Comparison of ENCODE assay signal across 8 mouse cellular contexts in the genomic region with DNA sequence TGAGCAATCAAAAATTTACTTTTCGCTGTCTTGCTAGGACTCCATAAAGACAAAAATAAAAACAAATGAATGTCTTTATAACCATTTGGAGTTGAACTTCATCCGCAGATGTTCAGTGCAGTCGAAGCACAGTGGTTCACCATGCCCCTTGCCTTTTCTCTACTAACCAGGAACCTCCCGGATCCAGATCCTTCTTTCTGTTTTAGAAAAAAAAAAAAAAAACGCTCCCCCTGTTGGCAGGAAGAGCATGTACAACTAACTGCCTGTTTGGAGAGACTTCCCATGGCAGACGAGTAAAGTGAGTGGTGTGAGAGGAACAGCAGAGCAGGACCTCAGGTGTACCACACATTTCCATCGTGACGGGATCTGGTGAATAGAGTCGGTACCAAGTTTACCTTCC. TPM values are rescaled to one million over a fixed set of nuclear protein-coding genes. Genes with fewer than 3 reads are reported as not detected.
DNase-seq lines count a peak whose midpoint lies in the region; ATAC-seq and TF ChIP-seq lines count a peak whose summit lies in the region.

No protein-coding gene starts in this region.

- H3K27me3 ChIP-seq in heart, postnatal 0 days (ENCODE audit: control insufficient read depth, insufficient read depth, low read length) = no peaks in the 10 kb centered on the region
- no peaks in the 10 kb centered on the region for H3K27me3 ChIP-seq in stomach, postnatal 0 days (ENCODE audit: control insufficient read depth, insufficient read depth, low read length)

- H3K27ac ChIP-seq in heart, postnatal 0 days (ENCODE audit: low read depth) = no peak overlapping the region
- H3K27ac ChIP-seq in macrophage = no peak overlapping the region
- no peak overlapping the region for H3K27ac ChIP-seq in stomach, postnatal 0 days (replicated peaks)

- peaks cover 15% of the 10 kb centered on the region for H3K4me1 ChIP-seq in heart, postnatal 0 days (ENCODE audit: control insufficient read depth, insufficient read depth)
- no peaks in the 10 kb centered on the region; the same call in 1 of the 2 replicates for H3K4me1 ChIP-seq in stomach, postnatal 0 days (replicated peaks; ENCODE audit: control insufficient read depth, insufficient read depth)

- no peaks in the 10 kb centered on the region for H3K36me3 ChIP-seq in heart, postnatal 0 days (replicated peaks; ENCODE audit: control insufficient read depth, insufficient read depth, low read length)
- H3K36me3 ChIP-seq in macrophage (ENCODE audit: inconsistent target) = no peaks in the 10 kb centered on the region
- no peaks in the 10 kb centered on the region for H3K36me3 ChIP-seq in stomach, postnatal 0 days (ENCODE audit: control insufficient read depth, insufficient read depth, low read length)

- 31% methylated on average over 9 of the region's 9 CpGs for WGBS in heart, postnatal 0 days
- 13% methylated on average over 9 of the region's 9 CpGs for WGBS in macrophage (ENCODE audit: missing documents)
- 42% methylated on average over 9 of the region's 9 CpGs for WGBS in stomach, postnatal 0 days

- peak; percentile 7 for DNase-seq in spleen, adult 12 weeks (ENCODE audit: low spot score)
- DNase-seq in spleen, adult 18-20 months = no peak
- peak; percentile 53 for DNase-seq in c-Kit-negative CD71-positive TER-119-positive erythroid progenitor cells, embryonic 14.5 days (ENCODE audit: low read depth, low spot score)
- peak; percentile 81 for DNase-seq in heart, postnatal 0 days (ENCODE audit: low spot score)
- DNase-seq in stomach, postnatal 0 days (ENCODE audit: low spot score) = no peak
- no peak for DNase-seq in layer of hippocampus, adult 9-11 months
- DNase-seq in cerebellum, adult 18-20 months = no peak

- H3K9ac ChIP-seq in heart, postnatal 0 days (replicated peaks; ENCODE audit: low read depth, low read length) = no peak overlapping the region
- H3K9ac ChIP-seq in stomach, postnatal 0 days (ENCODE audit: low read length) = no peak overlapping the region

- peak; percentile 57 for TF ChIP-seq CTCF in heart, postnatal 0 days (IDR thresholded peaks at IDR 0.05; ENCODE audit: low read depth)
- TF ChIP-seq CTCF in stomach, postnatal 0 days (IDR thresholded peaks at IDR 0.05; ENCODE audit: low read depth) = peak; percentile 74

- H3K4me2 ChIP-seq in heart, postnatal 0 days (ENCODE audit: low read depth, low read length) = peak overlapping the region; percentile 99
- peak overlapping the region; percentile 87 for H3K4me2 ChIP-seq in stomach, postnatal 0 days (replicated peaks; ENCODE audit: low read depth)

- peak overlapping the region; percentile 92 for H3K4me3 ChIP-seq in heart, postnatal 0 days (ENCODE audit: low read depth, low read length)
- H3K4me3 ChIP-seq in macrophage (ENCODE audit: inconsistent target) = peak overlapping the region; percentile 61
- H3K4me3 ChIP-seq in stomach, postnatal 0 days (ENCODE audit: low read depth, low read length) = peak overlapping the region; percentile 78

- H3K79me2 ChIP-seq in macrophage (ENCODE audit: inconsistent target) = peaks cover 55% of the 10 kb centered on the region

- no peak for ATAC-seq in heart, postnatal 0 days (ENCODE audit: insufficient read depth, low read depth)
- no peak for ATAC-seq in stomach, postnatal 0 days (ENCODE audit: low FRiP score, low TSS enrichment)

- TF ChIP-seq EP300 in heart, postnatal 0 days (IDR thresholded peaks at IDR 0.05; ENCODE audit: low read depth) = no peak
- no peak for TF ChIP-seq EP300 in stomach, postnatal 0 days (optimal IDR thresholded peaks at IDR 0.05)

- H3K9me3 ChIP-seq in heart, postnatal 0 days (replicated peaks; ENCODE audit: control insufficient read depth, low read length) = no peaks in the 10 kb centered on the region
- H3K9me3 ChIP-seq in stomach, postnatal 0 days (ENCODE audit: control insufficient read depth, low read length) = no peaks in the 10 kb centered on the region

RNA-seq across cellular contexts. Expression of a gene that starts 1.7 kb away (rescaled TPM):
- 9.2 and 12.5 TPM in 2 replicates for total RNA-seq in heart, postnatal 0 days (2014; rRNA removed; ENCODE audit: low replicate concordance)
- polyA plus RNA-seq in heart, postnatal 0 days (2015; fragmentation: Nextera tagmentation; extraction: Ambion mirVana) = 3.9 and 4.6 TPM in 2 replicates
- 10 to 100 TPM in 18 of 26 experiments, 1 to 10 TPM in 8; 4.4 to 22.1 (median 12.3) TPM for total RNA-seq in macrophage (2018; cell fraction: chromatin; rRNA removed)
- total RNA-seq in macrophage (2018; cell fraction: cytosol; rRNA removed) = 10 to 100 TPM in 18 of 26 experiments, 1 to 10 TPM in 8; 6.2 to 17.0 (median 11.3) TPM
- total RNA-seq in macrophage (2018; cell fraction: nucleus; rRNA removed) = 10 to 100 TPM in 12 of 26 experiments, 1 to 10 TPM in 14; 5.1 to 44.1 (median 9.7) TPM
- 10.9 to 28.5 TPM (median 22.3 TPM) in 3 replicates for polyA plus RNA-seq in macrophage (2018)
- polyA plus RNA-seq in stomach, postnatal 0 days (2015; fragmentation: Nextera tagmentation; extraction: Ambion mirVana) = 18.1 and 20.2 TPM in 2 replicates

Comparison
In these comparisons a context has a peak if more than half of its experiments do, and no peak if none do; other contexts are left out.
1. DNase-seq: peak in spleen, adult 12 weeks (single experiment), c-Kit-negative CD71-positive TER-119-positive erythroid progenitor cells, embryonic 14.5 days (single experiment) and heart, postnatal 0 days (single experiment); none in spleen, adult 18-20 months (0 of 2), stomach, postnatal 0 days (single experiment), layer of hippocampus, adult 9-11 months (single experiment) and cerebellum, adult 18-20 months (0 of 2).
2. Peak in every context shown above with its lines, with median percentiles within 50 percentile points of each other: H3K4me3 ChIP-seq.